8 mouse cellular contexts compared by ENCODE assay signal in the genomic region with DNA sequence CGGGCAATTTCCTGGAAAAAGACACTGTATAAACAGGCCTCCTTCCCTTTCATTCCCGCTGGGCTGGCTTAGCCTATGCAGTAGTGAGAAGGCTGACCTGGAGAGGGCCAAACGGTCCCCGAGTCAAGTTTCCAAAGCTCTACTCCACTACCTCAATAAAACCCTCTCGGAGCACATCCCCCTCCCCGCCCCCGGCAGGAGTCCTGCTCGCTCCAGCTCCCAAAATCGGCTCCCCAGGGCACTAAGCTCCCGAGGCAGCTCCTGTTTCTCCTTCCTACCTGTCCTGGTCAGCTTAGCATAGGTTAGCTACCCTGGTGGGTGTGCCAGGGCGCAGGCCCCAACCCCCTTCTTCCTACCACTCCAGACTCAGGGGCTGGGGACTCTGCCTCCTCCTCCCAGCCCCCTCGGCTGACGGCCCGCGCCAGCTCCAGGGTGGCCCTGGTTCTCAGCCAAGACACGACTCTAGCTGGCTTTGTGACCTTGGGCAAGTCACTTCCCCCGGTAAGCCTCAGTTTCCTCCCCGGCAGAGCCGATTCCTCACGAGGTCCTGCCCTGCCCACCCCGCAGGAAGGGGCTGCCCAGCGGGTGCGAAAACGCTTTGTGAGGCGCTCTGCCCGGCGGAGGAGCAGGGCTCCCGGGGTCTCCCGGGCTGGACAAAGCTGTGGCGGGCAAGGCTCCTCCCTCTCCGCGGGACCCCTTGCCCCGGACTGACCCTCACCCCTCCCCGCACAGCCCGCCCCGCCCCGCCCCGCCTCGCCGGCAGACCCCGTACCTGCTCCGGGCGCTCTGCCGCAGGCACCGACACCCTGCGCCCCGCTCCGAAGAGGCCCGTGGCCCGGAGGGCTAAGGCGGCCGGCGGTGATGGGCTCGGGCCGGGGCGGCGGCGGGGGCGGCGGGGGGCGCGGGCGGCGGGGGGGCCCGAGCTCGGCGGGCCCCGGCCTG. TPM values are rescaled to one million over a fixed set of nuclear protein-coding genes. Genes with fewer than 3 reads are reported as not detected.
DNase-seq lines count a peak whose midpoint lies in the region; ATAC-seq lines count a peak whose summit lies in the region.

No protein-coding gene starts in this region.

- H3K27me3 ChIP-seq in embryonic facial prominence, embryonic 10.5 days (replicated peaks; ENCODE audit: low read depth, poor library complexity, severe bottlenecking), result no peaks in the 10 kb centered on the region
- H3K27me3 ChIP-seq in liver, embryonic 11.5 days (replicated peaks; ENCODE audit: control insufficient read depth, insufficient read depth, low read length), result no peaks in the 10 kb centered on the region
- no peaks in the 10 kb centered on the region for H3K27me3 ChIP-seq in stomach, embryonic 15.5 days (replicated peaks)

- peak; percentile 77 for DNase-seq in 3134 (ENCODE audit: extremely low read depth, insufficient read length, low spot score)
- DNase-seq in adrenal gland, adult 2 months, result peak; percentile 69
- peak; percentile 81 for DNase-seq in embryonic facial prominence, embryonic 10.5 days (ENCODE audit: low spot score)
- DNase-seq in heart, adult 8-10 months (ENCODE audit: low spot score), result peak; percentile 13
- peak; percentile 47 for DNase-seq in kidney, adult 18-20 months
- peak; percentile 73 for DNase-seq in liver, embryonic 11.5 days (ENCODE audit: low spot score)

- peak overlapping the region; percentile 97 for H3K4me2 ChIP-seq in liver, embryonic 11.5 days
- peak overlapping the region; percentile 81 for H3K4me2 ChIP-seq in stomach, embryonic 15.5 days

- ATAC-seq in liver, embryonic 11.5 days (replicated peaks; ENCODE audit: low FRiP score), result peak; percentile 14
- ATAC-seq in monocyte, adult 5-6 weeks (replicated peaks; ENCODE audit: insufficient number of reproducible peaks, low FRiP score, low TSS enrichment, poor library complexity, severe bottlenecking), result peak; percentile 13; the same call in 1 of the 2 replicates
- ATAC-seq in stomach, embryonic 15.5 days (ENCODE audit: insufficient read depth, low FRiP score, low read depth), result peak; percentile 3; the same call in 1 of the 2 replicates

- H3K4me3 ChIP-seq in embryonic facial prominence, embryonic 10.5 days, result peak overlapping the region; percentile 79
- peak overlapping the region; percentile 86 for H3K4me3 ChIP-seq in liver, embryonic 11.5 days (ENCODE audit: low read depth, low read length)
- H3K4me3 ChIP-seq in stomach, embryonic 15.5 days (replicated peaks), result peak overlapping the region; percentile 73

- no peaks in the 10 kb centered on the region for H3K36me3 ChIP-seq in embryonic facial prominence, embryonic 10.5 days (replicated peaks)
- H3K36me3 ChIP-seq in liver, embryonic 11.5 days (ENCODE audit: control insufficient read depth, insufficient read depth, low read length), result no peaks in the 10 kb centered on the region
- H3K36me3 ChIP-seq in stomach, embryonic 15.5 days, result no peaks in the 10 kb centered on the region

- peaks cover 42% of the 10 kb centered on the region for H3K4me1 ChIP-seq in embryonic facial prominence, embryonic 10.5 days
- peaks cover 18% of the 10 kb centered on the region; the same call in 1 of the 2 replicates for H3K4me1 ChIP-seq in liver, embryonic 11.5 days (replicated peaks; ENCODE audit: control insufficient read depth, insufficient read depth, low read length)
- H3K4me1 ChIP-seq in stomach, embryonic 15.5 days, result peaks cover 4% of the 10 kb centered on the region; the same call in 1 of the 2 replicates

- H3K9ac ChIP-seq in liver, embryonic 11.5 days (ENCODE audit: low read depth, low read length), result peak overlapping the region; percentile 72
- peak overlapping the region; percentile 80 for H3K9ac ChIP-seq in stomach, embryonic 15.5 days

- WGBS in embryonic facial prominence, embryonic 10.5 days, result under 1% methylated on average over 66 of the region's 68 CpGs
- WGBS in liver, embryonic 11.5 days, result 1% methylated on average over 51 of the region's 68 CpGs
- under 1% methylated on average over 57 of the region's 68 CpGs for whole genome bisulfite sequencing in stomach, embryonic 15.5 days

- peak overlapping the region; percentile 95 for H3K27ac ChIP-seq in embryonic facial prominence, embryonic 10.5 days (replicated peaks)
- peak overlapping the region; percentile 92 for H3K27ac ChIP-seq in liver, embryonic 11.5 days (ENCODE audit: low read depth, low read length)
- H3K27ac ChIP-seq in stomach, embryonic 15.5 days, result peak overlapping the region; percentile 83

- no peaks in the 10 kb centered on the region for H3K9me3 ChIP-seq in embryonic facial prominence, embryonic 10.5 days
- H3K9me3 ChIP-seq in liver, embryonic 11.5 days (ENCODE audit: control insufficient read depth, low read length), result no peaks in the 10 kb centered on the region
- no peaks in the 10 kb centered on the region for H3K9me3 ChIP-seq in stomach, embryonic 15.5 days

RNA-seq across cellular contexts. Expression of gene Rnf38, which starts 0.5 kb away (rescaled TPM):
- total RNA-seq in adrenal gland, adult 2 months (2021), result 10 to 100 TPM; 31.6 to 44.7 TPM
- 72.6 and 95.3 TPM in 2 replicates for polyA plus RNA-seq in adrenal gland, adult 2 months (2012; rRNA removed)
- polyA plus RNA-seq in embryonic facial prominence, embryonic 10.5 days (2016; fragmentation: Nextera tagmentation; extraction: Ambion mirVana), result 34.1 and 34.8 TPM in 2 replicates
- total RNA-seq in heart, adult 8-10 months (2022), result 10 to 100 TPM; 23.2 to 31.2 (median 26.0) TPM
- 20.2 and 24.0 TPM in 2 replicates for polyA plus RNA-seq in liver, embryonic 11.5 days (2014; fragmentation: Nextera tagmentation; extraction: Ambion mirVana)
- total RNA-seq in monocyte, adult 5-6 weeks (2017), result 38.0 to 62.4 TPM (median 46.1 TPM) in 3 replicates
- 16.1 and 19.4 TPM in 2 replicates for polyA plus RNA-seq in stomach, embryonic 15.5 days (2015; fragmentation: Nextera tagmentation; extraction: Ambion mirVana)

Comparison
In these comparisons a context has a peak if more than half of its experiments do, and no peak if none do; other contexts are left out.
1. Peak in every context shown above with its lines: DNase-seq, ATAC-seq, H3K4me3 ChIP-seq and H3K27ac ChIP-seq.
2. DNase-seq: peak in every context shown above with its lines; median percentile 81 in embryonic facial prominence, embryonic 10.5 days; 77 in 3134; 73 in liver, embryonic 11.5 days; 69 in adrenal gland, adult 2 months; 47 in kidney, adult 18-20 months; 13 in heart, adult 8-10 months.